Mouse (Mus musculus) R1 (cell line): ENCODE data around the gene Chil5.
A peak's percentile ranks its signal among the peaks of the same experiment; 100 is the strongest.
"Not testable (repeated sequence)": the region's sequence is repeated elsewhere in the genome, so short reads cannot be mapped to it uniquely, and the experiment has no call there.

Experiments used
- DNase-seq: peaks from one replicate; pipeline ENCODE4 v3.0.0-alpha.2; 2018; ENCODE audit warnings: low read depth, low spot score

The Chil5 gene

DNA sequence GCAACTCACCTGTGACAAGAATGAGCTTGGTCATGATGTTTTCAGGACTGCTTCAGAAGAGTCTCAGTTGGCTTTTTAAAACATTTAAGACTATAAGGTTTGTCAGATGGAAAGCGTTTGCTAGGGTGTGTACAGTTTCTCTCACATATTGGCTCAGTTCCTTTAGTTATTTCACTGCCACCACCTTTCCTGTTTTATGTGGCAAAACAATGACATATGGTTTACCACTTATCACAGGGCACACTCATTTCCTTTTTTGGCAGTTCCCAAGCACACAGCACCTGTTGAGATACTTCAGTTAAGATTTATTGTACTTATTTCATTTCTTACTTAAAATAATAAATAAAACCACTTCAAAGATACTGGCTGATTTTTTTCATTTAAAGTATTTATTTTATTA lies at the start of gene Chil5:
Gene Chil5, minus strand, starts transcription at position 34 of the 400 bp plus-strand sequence.
- no peak for DNase-seq

DNA sequence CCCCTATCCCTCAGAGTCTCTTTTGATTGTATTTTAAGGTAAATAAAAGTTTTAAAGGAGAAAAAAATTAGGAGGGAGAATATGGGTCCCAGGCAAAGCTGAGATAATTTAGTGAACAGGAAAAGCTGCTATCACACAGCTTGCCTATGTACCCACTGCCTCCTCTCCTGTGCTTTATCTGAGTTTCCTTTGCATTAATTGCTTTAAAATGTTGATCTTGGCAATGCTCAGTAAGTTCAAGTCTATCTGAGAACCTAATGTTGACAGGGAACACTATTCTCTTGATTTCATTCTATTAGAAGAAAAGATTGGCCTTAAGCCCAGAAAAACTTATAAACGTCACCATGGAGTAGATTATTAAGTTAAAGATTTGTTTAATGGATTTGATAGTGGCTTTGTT lies 42.2 kb upstream of the Chil5 start:
- DNase-seq: no peak

DNA sequence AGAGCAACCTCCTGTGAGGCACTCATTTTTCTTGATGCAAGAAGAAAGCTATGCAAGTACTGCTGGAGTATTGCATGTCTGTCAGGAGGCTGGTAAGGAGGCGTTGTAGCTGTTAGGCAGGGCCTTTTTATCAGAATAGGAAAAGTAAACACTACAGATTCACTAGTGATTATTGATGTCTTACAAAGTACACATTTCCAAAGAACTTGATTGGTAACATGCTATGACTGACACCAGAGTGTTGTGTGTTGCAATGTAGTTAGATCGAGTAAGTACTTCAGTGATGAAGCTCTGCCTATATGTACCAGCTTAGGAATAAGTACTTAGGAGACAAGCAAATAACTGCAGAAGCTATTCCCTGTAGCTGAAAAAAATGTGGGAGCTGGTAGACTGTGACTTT lies 38.4 kb upstream of the Chil5 start:
- no peak for DNase-seq

DNA sequence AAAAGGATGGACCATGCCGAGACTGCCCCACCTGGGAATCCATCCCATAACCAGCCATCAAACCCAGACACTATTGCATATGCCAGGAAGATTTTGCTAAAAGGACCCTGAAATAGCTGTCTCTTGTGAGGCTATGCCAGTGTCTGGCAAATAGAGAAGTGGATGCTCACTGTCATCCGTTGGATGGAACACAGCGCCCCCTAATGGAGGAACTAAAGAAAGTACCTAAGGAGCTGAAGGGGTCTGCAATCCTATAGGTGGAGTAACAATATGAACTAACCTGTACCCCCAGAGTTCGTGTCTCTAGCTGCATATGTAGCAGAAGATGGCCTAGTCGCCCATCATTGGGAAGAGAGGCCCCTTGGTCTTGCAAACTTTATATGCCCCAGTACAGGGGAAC lies 35.1 kb upstream of the Chil5 start:
- peak; percentile 71 for DNase-seq

DNA sequence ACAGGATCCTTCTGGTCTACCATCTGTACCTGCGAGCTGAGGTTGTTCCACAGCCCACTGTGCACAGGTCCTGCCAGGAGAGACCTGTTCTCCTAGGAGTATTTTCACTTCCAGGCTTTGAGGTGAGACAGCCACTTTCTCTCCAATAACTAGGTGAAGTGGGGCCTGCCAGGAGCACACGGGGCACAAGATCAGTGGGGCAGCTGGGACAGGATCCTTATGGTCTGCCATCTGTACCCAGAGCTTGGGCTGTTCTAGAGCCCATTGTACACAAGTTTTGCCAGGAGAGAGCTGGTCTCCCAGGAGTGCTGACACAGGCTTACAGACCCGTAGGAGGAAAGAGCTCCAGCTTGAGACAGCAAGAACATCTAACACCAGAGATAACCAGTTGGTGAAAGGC lies 25.4 kb upstream of the Chil5 start:
- no peak for DNase-seq

DNA sequence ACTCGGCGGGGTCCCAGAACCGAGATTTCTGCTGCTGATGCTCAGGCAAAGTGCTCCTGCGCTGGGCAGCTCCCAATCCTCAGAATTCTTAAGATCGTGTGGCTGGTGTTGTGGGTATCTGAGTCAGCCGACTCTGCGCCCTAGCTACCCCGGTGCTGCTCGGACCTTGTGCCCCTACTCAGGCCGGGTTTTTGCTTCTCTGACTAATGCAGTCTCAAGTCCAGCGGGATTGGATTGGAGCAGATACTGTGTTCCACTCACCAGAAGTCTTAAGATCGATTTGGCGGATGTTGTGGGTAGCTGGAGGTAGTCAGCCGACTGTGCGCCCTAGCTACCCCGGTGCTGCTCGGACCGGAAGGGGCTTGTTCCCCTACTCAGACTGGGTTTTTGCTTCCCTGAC lies 19.3 kb upstream of the Chil5 start:
- DNase-seq: peak; percentile 52

DNA sequence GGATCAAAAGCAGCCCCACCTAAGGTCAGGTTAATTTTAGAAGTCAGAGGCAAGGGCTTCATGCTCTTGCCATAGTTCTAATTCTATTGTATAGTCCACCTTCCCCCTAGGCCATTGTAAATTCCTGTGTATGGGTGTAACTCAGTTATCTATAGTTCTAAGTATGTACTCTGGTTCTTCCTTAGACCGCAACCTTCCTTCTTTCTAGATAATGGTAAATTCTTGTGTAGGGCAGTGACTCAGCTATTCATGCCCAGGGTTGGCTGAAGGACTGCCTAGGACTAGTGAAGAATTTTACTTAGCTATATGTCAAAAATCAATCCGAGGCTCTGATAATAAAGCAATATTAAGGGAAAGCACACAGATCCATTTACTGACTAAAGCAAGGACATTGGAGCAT lies 7.7 kb upstream of the Chil5 start:
- peak; percentile 31 for DNase-seq

DNA sequence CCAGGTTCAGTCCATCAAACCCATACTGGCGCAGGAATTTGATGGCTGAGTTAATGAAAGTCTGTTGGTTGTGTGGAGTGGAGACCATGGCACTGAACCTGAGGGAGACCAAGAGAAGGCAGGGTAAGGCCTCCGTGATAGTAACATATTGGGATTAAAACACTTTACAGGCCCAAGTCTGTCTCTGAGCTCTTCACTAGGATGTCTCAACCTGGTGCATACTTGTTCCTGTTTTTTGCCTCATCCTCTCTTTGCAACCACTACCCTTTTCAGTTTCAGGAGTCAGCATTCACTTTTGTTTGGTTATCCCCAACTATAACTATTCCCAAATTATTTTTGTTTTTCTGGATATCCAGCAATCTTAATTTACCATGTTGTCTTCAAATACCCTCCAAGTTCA lies 8.5 kb downstream of the Chil5 start:
- no peak for DNase-seq

DNA sequence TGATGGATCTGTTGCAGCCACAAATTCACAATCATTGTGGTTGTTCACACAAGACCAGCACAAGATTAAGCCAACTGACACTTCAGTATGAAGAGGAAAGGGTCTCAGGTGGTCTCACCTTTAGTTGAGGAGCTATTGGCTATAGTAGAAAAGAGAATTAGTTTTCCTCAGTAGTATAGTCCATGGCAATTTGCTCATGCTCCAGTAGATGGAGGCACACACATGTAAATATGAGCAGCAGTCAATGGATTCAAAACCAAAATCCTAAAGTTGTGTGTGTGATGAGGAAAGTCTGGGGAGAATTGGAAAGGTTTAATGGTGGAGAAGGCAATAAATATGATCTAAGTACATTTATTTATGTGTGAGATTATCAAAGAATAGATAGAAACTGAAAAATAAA lies 10.8 kb downstream of the Chil5 start:
- DNase-seq: no peak

DNA sequence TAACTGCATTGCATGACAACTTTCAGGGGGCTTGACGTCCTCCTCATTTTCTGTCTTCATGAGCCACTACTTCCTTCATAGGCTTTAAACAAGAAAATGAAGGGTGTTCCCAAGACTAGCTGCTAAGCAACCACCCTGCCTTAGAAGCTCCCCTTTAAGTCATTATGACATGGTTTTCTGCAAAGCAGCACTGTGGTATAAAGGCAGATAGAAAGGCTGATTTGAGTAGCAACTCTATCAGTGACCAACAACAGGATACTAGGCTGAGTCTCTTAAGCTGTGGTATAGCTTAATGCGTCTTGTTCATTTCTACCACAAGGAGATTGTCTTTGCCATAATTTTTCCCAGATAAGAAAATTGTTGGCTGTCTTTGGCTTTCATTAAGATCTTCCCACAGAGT lies 18.1 kb downstream of the Chil5 start, which contains the start of gene Pifo:
Gene Pifo, minus strand, starts transcription at position 101 of the 400 bp plus-strand sequence.
- no peak for DNase-seq

DNA sequence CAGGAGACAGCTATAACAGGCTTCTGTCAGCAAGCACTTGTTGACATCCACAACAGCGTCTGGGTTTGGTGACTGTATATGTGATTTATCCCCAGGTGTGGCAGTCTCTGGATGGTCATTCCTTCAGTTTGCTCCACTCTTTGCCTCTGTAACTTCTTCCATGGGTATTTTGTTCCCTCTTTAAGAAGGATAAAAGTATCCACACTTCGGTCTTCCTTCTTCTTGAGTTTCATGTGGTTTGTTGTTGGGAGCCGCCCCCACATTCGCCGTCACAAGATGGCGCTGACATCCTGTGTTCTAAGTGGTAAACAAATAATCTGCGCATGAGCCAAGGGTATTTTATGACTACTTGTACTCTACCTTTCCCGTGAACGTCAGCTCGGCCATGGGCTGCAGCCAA lies 29.3 kb downstream of the Chil5 start:
- DNase-seq: not testable (repeated sequence)

DNA sequence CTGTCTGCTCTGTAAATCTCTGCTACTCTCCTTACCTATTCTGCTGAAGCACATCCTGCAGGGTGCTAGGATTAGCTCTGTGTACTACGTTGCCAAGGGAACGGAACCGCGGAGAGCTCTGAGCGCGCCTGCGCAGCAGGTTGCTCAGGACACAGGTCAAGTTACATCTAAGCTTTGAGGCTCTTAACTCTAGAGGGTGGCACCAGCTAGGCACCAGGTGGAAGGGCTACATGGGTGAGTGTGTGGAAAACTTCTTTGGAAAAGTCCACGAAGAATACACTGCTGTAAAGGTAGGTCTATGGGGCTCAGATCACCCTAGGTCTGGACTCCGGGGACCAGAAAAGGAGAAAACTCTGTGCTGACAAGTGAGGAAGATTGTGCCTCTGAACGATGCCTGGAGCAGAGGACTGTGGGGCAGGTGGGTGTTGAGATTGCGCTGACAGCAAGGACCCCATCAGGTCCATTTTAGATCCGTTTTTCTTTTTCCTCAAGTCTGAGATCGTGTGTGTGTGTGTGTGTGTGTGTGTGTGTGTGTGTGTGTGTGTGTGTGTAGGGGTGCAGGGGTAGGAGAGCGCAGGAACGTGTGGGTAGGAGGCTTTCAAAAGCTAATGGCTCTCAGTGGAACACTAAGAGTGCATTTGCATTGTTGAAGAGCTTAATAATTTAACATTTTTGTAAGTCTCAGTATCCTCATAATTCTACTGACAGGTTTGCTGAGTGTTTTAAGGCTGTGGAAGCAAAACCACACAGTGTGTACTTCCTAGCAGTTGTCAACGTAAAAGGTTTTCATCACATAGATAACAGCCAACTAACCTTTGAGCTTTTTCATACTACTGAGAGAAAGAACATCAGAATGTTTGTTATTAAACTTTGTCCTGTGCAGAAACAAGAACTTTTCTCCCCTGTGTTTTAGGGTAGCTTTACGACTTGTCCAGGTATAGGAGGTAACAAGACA lies 30.9 kb downstream of the Chil5 start:
- peak; percentile 89 for DNase-seq

DNA sequence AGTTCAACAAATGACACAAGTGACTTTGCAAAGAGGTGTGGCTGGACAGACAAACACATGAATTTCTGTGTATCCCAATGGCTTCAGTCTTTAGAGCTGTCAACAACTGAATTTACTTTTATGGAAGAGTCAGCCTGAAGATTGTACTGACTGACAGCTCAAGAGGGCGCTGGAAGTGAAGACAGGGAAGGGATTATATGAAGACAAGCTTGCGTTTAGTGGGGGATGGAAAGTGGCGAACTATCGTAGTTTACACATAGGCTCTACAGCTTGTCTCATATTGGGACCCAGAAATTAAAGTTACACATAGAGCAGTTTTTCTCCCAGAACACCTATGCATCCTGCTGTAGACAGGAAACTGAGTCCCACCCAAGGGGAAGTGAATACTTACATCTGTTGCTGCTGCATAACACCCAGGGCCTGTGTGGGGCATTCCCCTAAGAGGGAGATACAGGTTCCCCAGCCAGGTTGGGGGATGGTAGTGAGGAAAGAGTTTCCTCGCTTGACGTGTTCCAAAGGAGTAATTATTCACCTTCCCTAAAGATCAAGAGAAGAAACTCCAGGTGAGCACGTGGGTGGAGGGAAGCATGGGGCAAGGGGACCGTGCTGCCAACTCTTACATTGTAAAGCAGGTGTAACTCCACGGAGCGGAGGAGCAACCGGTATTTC lies 31.8 kb downstream of the Chil5 start:
- no peak for DNase-seq

DNA sequence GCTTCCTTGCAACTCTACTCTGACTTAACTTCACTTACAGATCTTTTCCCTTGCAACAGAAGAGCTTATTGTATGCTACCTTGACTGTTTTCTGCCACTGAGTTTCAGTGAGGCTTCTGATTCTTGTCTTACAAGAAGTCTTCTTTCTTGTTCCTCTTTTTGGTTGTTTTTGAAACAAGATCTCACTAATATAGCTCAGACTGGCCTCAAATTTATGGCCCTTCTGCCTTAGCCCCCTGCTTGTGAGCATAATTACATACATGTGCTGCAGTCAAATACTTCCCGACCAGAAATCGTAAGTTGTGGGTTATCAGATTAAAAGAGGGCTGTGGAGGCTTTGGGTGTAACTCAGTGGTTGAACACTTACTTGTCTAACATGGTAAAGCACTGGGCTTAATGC lies 37.9 kb downstream of the Chil5 start:
- DNase-seq: no peak

DNA sequence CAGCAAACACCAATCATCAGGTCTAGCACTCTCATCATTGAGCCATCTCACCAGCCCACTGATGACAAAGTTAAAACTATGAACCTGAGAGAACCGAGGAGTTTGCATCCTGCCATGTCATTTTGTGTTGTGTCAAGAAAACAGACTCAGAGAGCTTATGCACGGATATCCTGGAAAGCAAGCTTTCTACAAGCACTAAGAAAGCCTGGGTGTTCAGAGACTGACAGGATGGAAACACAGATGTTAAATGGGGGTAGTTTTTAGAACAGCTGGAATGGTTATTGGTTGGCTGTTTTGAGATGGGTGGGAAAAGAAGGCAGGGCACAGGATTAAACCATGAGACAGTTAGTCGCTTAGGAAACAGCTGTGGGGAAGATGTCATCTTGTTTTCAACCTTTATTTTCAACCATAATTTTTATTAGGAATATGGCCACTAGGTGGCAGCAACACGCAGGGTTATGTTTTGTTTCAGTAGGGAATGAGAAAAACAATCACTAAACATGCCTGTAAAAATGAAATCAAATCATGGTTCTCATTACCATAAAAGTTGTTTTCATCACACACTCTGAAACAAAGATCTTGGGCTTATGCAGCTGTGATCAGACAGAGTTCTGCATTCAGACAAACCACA lies 40.8 kb downstream of the Chil5 start:
- peak; percentile 18 for DNase-seq

DNA sequence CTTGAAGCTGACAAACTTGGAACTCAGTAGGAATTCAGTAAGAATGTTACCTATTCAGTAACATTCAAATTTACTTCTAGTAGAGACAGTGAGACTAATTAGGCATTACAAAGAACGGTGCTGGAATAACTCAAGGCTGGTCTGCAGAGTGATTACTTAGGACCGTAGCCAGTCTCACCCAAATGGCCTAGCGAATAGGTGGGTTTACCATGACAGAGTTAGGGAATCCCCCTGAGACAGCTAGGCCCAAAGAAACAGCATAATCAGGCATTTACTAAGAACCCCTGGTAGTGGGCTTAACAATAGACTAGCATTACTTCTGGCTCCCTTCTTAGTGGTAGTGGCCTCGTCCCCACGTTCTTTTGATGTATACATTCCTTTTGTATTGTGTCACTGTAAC lies 43.0 kb downstream of the Chil5 start:
- peak; percentile 78 for DNase-seq

DNA sequence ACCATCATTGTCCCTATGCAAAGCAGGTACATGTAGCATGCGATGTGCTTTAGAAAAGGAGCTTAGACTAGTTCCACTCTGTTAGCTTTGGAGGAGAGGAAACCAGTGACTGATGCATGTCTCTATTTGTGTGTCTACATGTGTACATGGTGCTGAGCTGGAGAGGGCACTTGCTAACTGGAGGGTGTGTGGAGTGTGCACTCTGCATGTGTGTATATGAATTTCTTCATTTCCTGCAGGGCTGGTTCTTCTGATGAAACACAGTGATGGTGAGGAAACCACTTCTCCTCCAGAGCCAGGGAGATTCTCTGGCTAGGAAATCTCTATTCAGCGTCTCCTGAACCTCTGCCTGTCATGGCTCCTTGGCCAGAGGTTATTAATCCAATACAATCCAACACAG lies 58.4 kb downstream of the Chil5 start:
- no peak for DNase-seq

DNA sequence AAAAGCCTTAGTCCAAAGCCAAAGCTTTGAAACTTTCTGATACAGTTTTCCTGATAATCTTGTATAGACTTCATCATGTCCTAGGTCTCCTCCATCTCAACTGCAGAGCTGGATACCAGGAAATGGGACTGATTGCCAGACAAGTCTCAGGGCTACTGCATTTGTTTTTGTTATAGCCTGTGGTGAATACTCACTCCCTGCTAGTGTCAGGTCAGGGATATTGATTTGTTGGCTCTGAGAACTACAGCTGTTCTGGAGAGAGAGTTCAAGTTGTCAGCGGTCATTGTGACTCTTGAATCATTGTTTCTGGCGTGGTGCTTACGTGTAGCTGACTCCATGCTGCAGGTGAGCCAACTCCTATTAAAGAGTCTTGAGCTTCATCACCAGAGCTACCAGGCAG lies 59.2 kb downstream of the Chil5 start, which contains the start of gene Ovgp1:
Gene Ovgp1, plus strand, starts transcription at position 301 of the 400 bp plus-strand sequence.
- DNase-seq: no peak

DNA sequence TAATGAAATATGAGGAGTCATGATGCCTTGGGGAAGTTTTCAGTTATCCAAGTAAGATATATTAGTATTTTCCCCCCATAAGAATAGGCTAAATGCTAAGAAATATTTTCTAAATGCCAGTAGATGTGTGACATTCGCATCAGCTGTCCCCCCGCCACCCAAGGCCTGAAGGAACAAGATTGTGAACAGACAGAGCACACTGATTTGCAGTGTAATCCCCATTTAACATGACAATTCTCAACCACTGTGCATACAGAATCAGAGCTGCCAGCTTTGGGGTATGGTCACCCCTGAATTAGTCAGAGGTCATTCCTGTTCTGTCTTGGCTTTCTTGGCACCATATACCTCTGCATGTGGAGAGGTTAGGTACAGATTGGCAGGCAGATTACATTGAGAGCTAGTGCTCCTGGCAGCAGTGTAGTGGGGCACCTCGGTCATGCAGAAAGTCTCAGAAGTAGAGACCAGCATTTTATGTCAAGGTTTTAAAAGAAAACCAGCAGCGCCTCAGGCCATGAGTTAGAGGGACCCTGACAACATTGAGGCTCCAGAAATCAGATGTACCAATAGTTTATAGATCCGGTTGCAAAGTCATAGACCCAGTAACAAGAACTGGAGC lies 60.7 kb downstream of the Chil5 start:
- peak; percentile 18 for DNase-seq
